In the genomic region with DNA sequence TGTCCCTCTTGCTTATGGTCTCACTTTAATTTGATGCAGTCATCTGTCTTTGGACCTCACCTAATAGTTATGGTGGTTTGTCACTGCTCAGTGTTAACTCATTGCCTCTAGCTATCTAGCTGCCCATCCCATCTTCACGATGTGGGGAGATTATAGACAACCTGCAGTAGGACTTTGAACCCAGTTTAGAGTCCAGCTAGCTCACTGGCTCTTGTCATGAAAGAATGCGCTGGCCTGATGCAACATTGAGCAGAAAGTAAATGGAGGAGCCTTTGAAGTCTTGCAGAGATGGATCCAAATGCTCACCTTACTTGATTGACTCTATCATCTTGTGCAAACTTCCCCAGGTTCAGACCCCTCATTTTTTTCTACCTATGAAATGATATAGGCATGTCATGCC, we compare ENCODE assay signal across 34 mouse cellular contexts.
"Had no signal": no experiment of that assay in that cellular context is flagged by ENCODE, and none has a peak within 500 bp of the region (broad histone marks: within the 10 kb centered on the region; RNA-seq: fewer than 3 reads in every experiment).

No protein-coding gene starts in this region.

- H3K27ac ChIP-seq: heart, adult 2 months; heart, embryonic 10.5 days; heart, embryonic 13.5 days; heart, embryonic 15.5 days; hindbrain, embryonic 10.5 days; hindbrain, embryonic 12.5 days; hindbrain, embryonic 13.5 days; hindbrain, embryonic 14.5 days; hindbrain, embryonic 15.5 days; hindbrain, postnatal 0 days; kidney, embryonic 15.5 days; kidney, postnatal 0 days; layer of hippocampus, adult 2 months had no signal

- DNase-seq: heart, adult 2 months; heart, postnatal 10 days; heart, postnatal 14 days; heart, postnatal 36 days; heart, postnatal 4 days; kidney, adult 11 months; kidney, adult 18-20 months; kidney, adult 2 months; kidney, adult 8-10 months; kidney, adult 9 months; kidney, postnatal 10 days; kidney, postnatal 14 days; kidney, postnatal 25 days; kidney, postnatal 36 days; kidney, postnatal 4 days; layer of hippocampus, adult 9-11 months; layer of hippocampus, postnatal 36 days had no signal

- H3K4me1 ChIP-seq: heart, embryonic 10.5 days; heart, embryonic 12.5 days; heart, embryonic 13.5 days; heart, embryonic 15.5 days; hindbrain, embryonic 10.5 days; hindbrain, embryonic 12.5 days; hindbrain, embryonic 13.5 days; hindbrain, embryonic 15.5 days; kidney, embryonic 15.5 days had no signal

- H3K27me3 ChIP-seq: heart, embryonic 12.5 days; heart, embryonic 13.5 days; heart, embryonic 15.5 days; hindbrain, embryonic 12.5 days; hindbrain, embryonic 13.5 days; hindbrain, embryonic 15.5 days; kidney, embryonic 15.5 days had no signal

- H3K36me3 ChIP-seq: heart, embryonic 10.5 days; heart, embryonic 12.5 days; heart, embryonic 13.5 days; heart, embryonic 15.5 days; hindbrain, embryonic 10.5 days; hindbrain, embryonic 12.5 days; hindbrain, embryonic 13.5 days; hindbrain, embryonic 15.5 days; kidney, embryonic 15.5 days had no signal

- H3K4me2 ChIP-seq: heart, embryonic 11.5 days; heart, embryonic 12.5 days; heart, embryonic 13.5 days; heart, embryonic 15.5 days; hindbrain, embryonic 12.5 days; hindbrain, embryonic 13.5 days; hindbrain, embryonic 14.5 days; hindbrain, embryonic 15.5 days; kidney, embryonic 15.5 days had no signal

- H3K4me3 ChIP-seq: heart, adult 2 months; heart, embryonic 10.5 days; heart, embryonic 12.5 days; heart, embryonic 13.5 days; heart, embryonic 15.5 days; hindbrain, embryonic 10.5 days; hindbrain, embryonic 12.5 days; hindbrain, embryonic 13.5 days; hindbrain, embryonic 15.5 days; kidney, embryonic 15.5 days; layer of hippocampus, adult 2 months had no signal

- H3K9ac ChIP-seq: heart, embryonic 12.5 days; heart, embryonic 13.5 days; heart, embryonic 15.5 days; hindbrain, embryonic 12.5 days; hindbrain, embryonic 13.5 days; hindbrain, embryonic 14.5 days; hindbrain, embryonic 15.5 days; kidney, embryonic 15.5 days had no signal

- ATAC-seq: hindbrain, embryonic 16.5 days; hindbrain, postnatal 0 days; inflammation-experienced regulatory T-cells, adult 6 months; intestine, embryonic 16.5 days had no signal

- H3K9me3 ChIP-seq: heart, embryonic 10.5 days; heart, embryonic 12.5 days; heart, embryonic 13.5 days; heart, embryonic 15.5 days; hindbrain, embryonic 10.5 days; hindbrain, embryonic 12.5 days; hindbrain, embryonic 13.5 days; hindbrain, embryonic 15.5 days; kidney, embryonic 15.5 days had no signal
